Mouse (Mus musculus) forebrain, embryonic 16.5 days (tissue): ENCODE results near the gene Ano6. TPM values are rescaled to one million over a fixed set of nuclear protein-coding genes. Genes with fewer than 3 reads are reported as not detected.
A peak's percentile ranks its signal among the peaks of the same experiment; 100 is the strongest.

Source experiments
- ATAC-seq: fragments of 200-750 bp; cut with Nextera tagmentation; 2 replicates; pipeline ENCODE4 v1.8.0; 2017; ENCODE audit warnings: mild to moderate bottlenecking, moderate library complexity
- H3K27ac ChIP-seq: fragments of 300-500 bp; sonication (generic); 2 replicates; pipeline ENCODE4 v1.5.1; 2014; ENCODE audit warnings: low read length, control low read depth
- H3K27me3 ChIP-seq: fragments of 300-500 bp; sonication (generic); replicated peaks from 2 replicates; pipeline ENCODE4 v1.6.1; 2014; ENCODE audit warnings: low read length; ENCODE audit not compliant: control insufficient read depth, insufficient read depth
- H3K36me3 ChIP-seq: fragments of 300-500 bp; sonication (generic); 2 replicates; pipeline ENCODE4 v1.6.1; 2014; ENCODE audit not compliant: control insufficient read depth, insufficient read depth
- H3K4me1 ChIP-seq: fragments of 300-500 bp; sonication (generic); replicated peaks from 2 replicates; pipeline ENCODE4 v1.6.1; 2014; ENCODE audit warnings: low read length; ENCODE audit not compliant: control insufficient read depth, insufficient read depth
- H3K4me2 ChIP-seq: fragments of 300-500 bp; sonication (generic); 2 replicates; pipeline ENCODE4 v1.6.1; 2014; ENCODE audit warnings: mild to moderate bottlenecking, low read length, control low read depth
- H3K4me3 ChIP-seq: fragments of 300-500 bp; sonication (generic); replicated peaks from 2 replicates; pipeline ENCODE4 v1.5.1; 2014; ENCODE audit warnings: mild to moderate bottlenecking, low read length, control low read depth
- H3K9ac ChIP-seq: fragments of 300-500 bp; sonication (generic); replicated peaks from 2 replicates; pipeline ENCODE4 v1.6.1; 2014; ENCODE audit warnings: low read depth, low read length, control low read depth
- H3K9me3 ChIP-seq: fragments of 300-500 bp; sonication (generic); 2 replicates; pipeline ENCODE4 v1.6.1; 2016; ENCODE audit warnings: low read length; ENCODE audit not compliant: control insufficient read depth
- WGBS: fragments of 180-500 bp; shearing (Covaris S2); extraction: QIAGEN DNeasy Blood & Tissue Kit; methylation state at CpG from one replicate; pipeline ENCODE4 v1.1.7; 2014; 5-methylcytosine and 5-hydroxymethylcytosine counted together
- polyA plus RNA-seq: library from polyadenylated mRNA; unstranded; fragments of >200 nt; fragmentation: Nextera tagmentation; extraction: Ambion mirVana; gene quantifications from 2 replicates; pipeline ENCODE4 v1.2.1, GENCODE M21; 2015

Ano6 gene
- polyA plus RNA-seq, 1 experiment from 2014 or later, result 24.6 TPM

GRCm38 (mm10) chr15:95751832-95752676, 38.6 kb upstream of the Ano6 start:
- no peak overlapping the region for H3K4me3 ChIP-seq
- H3K9ac ChIP-seq, result no peak overlapping the region
- H3K4me1 ChIP-seq, result peaks cover 2% of the 10 kb centered on the region
- no peak overlapping the region for H3K27ac ChIP-seq
- H3K4me2 ChIP-seq, result no peak overlapping the region
- 92% methylated on average over 8 of the region's 8 CpGs for WGBS
- ATAC-seq, result no peak
- H3K9me3 ChIP-seq, result no peaks in the 10 kb centered on the region
- H3K36me3 ChIP-seq, result no peaks in the 10 kb centered on the region
- no peaks in the 10 kb centered on the region for H3K27me3 ChIP-seq

- 91% methylated on average over 5 of the region's 5 CpGs for WGBS
- Histone ChIP-seq H3K27ac (no peak overlapping the region), H3K9ac (no peak overlapping the region), H3K4me1 (peaks cover 6% of the 10 kb centered on the region), H3K4me2 (no peak overlapping the region), H3K4me3 (no peak overlapping the region), H3K27me3 (no peaks in the 10 kb centered on the region), H3K9me3 (no peaks in the 10 kb centered on the region), H3K36me3 (no peaks in the 10 kb centered on the region)
- ATAC-seq, result no peak
Measured at GRCm38 (mm10) chr15:95752677-95753019, 38.0 kb upstream of the Ano6 start.

GRCm38 (mm10) chr15:95753031-95753430, 37.6 kb upstream of the Ano6 start:
- ATAC-seq, result no peak
- H3K9ac ChIP-seq, result no peak overlapping the region
- no peaks in the 10 kb centered on the region for H3K27me3 ChIP-seq
- no peak overlapping the region for H3K27ac ChIP-seq
- peaks cover 6% of the 10 kb centered on the region for H3K4me1 ChIP-seq
- no peak overlapping the region for H3K4me2 ChIP-seq
- no peaks in the 10 kb centered on the region for H3K9me3 ChIP-seq
- H3K4me3 ChIP-seq, result no peak overlapping the region
- 84% methylated on average over 3 of the region's 5 CpGs for WGBS
- H3K36me3 ChIP-seq, result no peaks in the 10 kb centered on the region

- Histone ChIP-seq H3K9ac (no peak overlapping the region), H3K27ac (0 out of 2 replicates have a peak overlapping the region, but pooled peaks have one; percentile 12), H3K27me3 (no peaks in the 10 kb centered on the region), H3K4me3 (no peak overlapping the region), H3K36me3 (no peaks in the 10 kb centered on the region), H3K4me2 (no peak overlapping the region), H3K9me3 (no peaks in the 10 kb centered on the region), H3K4me1 (peaks cover 6% of the 10 kb centered on the region)
- peak; percentile 67 for ATAC-seq
- WGBS, result 55% methylated on average over 10 of the region's 10 CpGs
Measured at GRCm38 (mm10) chr15:95757169-95757568, 33.5 kb upstream of the Ano6 start.

- H3K27me3 ChIP-seq, result no peaks in the 10 kb centered on the region
- no peak overlapping the region for H3K4me2 ChIP-seq
- H3K9ac ChIP-seq, result no peak overlapping the region
- peaks cover 6% of the 10 kb centered on the region for H3K4me1 ChIP-seq
- H3K27ac ChIP-seq, result no peak overlapping the region
- ATAC-seq, result no peak
- no peaks in the 10 kb centered on the region for H3K9me3 ChIP-seq
- WGBS, result 82% methylated on average over 5 of the region's 5 CpGs
- H3K36me3 ChIP-seq, result no peaks in the 10 kb centered on the region
- H3K4me3 ChIP-seq, result no peak overlapping the region
Measured at GRCm38 (mm10) chr15:95758069-95758468, 32.6 kb upstream of the Ano6 start.

- H3K9ac ChIP-seq, result no peak overlapping the region
- no peak overlapping the region for H3K27ac ChIP-seq
- no peak for ATAC-seq
- no peaks in the 10 kb centered on the region for H3K27me3 ChIP-seq
- no peak overlapping the region for H3K4me2 ChIP-seq
- WGBS, result 87% methylated on average over 12 of the region's 12 CpGs
- H3K36me3 ChIP-seq, result no peaks in the 10 kb centered on the region
- peaks cover 6% of the 10 kb centered on the region for H3K4me1 ChIP-seq
- H3K4me3 ChIP-seq, result no peak overlapping the region
- no peaks in the 10 kb centered on the region for H3K9me3 ChIP-seq
Measured at GRCm38 (mm10) chr15:95758696-95759434, 31.8 kb upstream of the Ano6 start.

- H3K9ac ChIP-seq, result no peak overlapping the region
- 77% methylated on average over 6 of the region's 6 CpGs for WGBS
Measured at GRCm38 (mm10) chr15:95759857-95760256, 30.8 kb upstream of the Ano6 start.

GRCm38 (mm10) chr15:95761420-95761819, 29.2 kb upstream of the Ano6 start:
- H3K9me3 ChIP-seq, result no peaks in the 10 kb centered on the region
- ATAC-seq, result no peak
- H3K4me1 ChIP-seq, result peaks cover 6% of the 10 kb centered on the region
- no peak overlapping the region for H3K27ac ChIP-seq
- H3K4me2 ChIP-seq, result no peak overlapping the region
- no peak overlapping the region for H3K9ac ChIP-seq
- no peaks in the 10 kb centered on the region for H3K27me3 ChIP-seq
- no peak overlapping the region for H3K4me3 ChIP-seq
- WGBS, result 76% methylated on average over 7 of the region's 7 CpGs
- H3K36me3 ChIP-seq, result no peaks in the 10 kb centered on the region

More at GRCm38 (mm10) chr15:95759857-95760256, 30.8 kb upstream of the Ano6 start:
- no peak overlapping the region for H3K4me3 ChIP-seq
- no peaks in the 10 kb centered on the region for H3K27me3 ChIP-seq
- no peak overlapping the region for H3K27ac ChIP-seq
- no peak for ATAC-seq
- no peaks in the 10 kb centered on the region for H3K9me3 ChIP-seq
- H3K4me2 ChIP-seq, result no peak overlapping the region
- peaks cover 6% of the 10 kb centered on the region for H3K4me1 ChIP-seq
- H3K36me3 ChIP-seq, result no peaks in the 10 kb centered on the region

- Histone ChIP-seq H3K4me3 (no peak overlapping the region), H3K9me3 (no peaks in the 10 kb centered on the region), H3K4me1 (no peaks in the 10 kb centered on the region), H3K4me2 (no peak overlapping the region), H3K36me3 (no peaks in the 10 kb centered on the region), H3K27ac (no peak overlapping the region), H3K9ac (no peak overlapping the region), H3K27me3 (no peaks in the 10 kb centered on the region)
- 38% methylated on average over 12 of the region's 12 CpGs for WGBS
- peak; percentile 59; the same call in 1 of the 2 replicates for ATAC-seq
Measured at GRCm38 (mm10) chr15:95762661-95763303, 27.9 kb upstream of the Ano6 start.
